28 mouse cellular contexts compared by ENCODE assay signal in genomic region chr1:43764481-43764880, GRCm38 (mm10). TPM values are rescaled to one million over a fixed set of nuclear protein-coding genes. Genes with fewer than 3 reads are reported as not detected.
"Had no signal": no experiment of that assay in that cellular context is flagged by ENCODE, and none has a peak within 500 bp of the region (broad histone marks: within the 10 kb centered on the region; RNA-seq: fewer than 3 reads in every experiment).

No protein-coding gene starts in this region.

- H3K27ac ChIP-seq: gastrocnemius, adult 2 months; heart, adult 2 months; heart, embryonic 13.5 days; heart, embryonic 15.5 days; hindbrain, embryonic 13.5 days; hindbrain, embryonic 15.5 days; hindbrain, postnatal 0 days; kidney, embryonic 15.5 days; kidney, postnatal 0 days; limb, embryonic 12.5 days; liver, embryonic 13.5 days; liver, embryonic 15.5 days had no signal

- H3K9me3 ChIP-seq: heart, embryonic 13.5 days; heart, embryonic 15.5 days; hindbrain, embryonic 13.5 days; hindbrain, embryonic 15.5 days; kidney, embryonic 15.5 days; limb, embryonic 12.5 days; liver, embryonic 13.5 days; liver, embryonic 15.5 days had no signal

- H3K27me3 ChIP-seq: heart, embryonic 13.5 days; heart, embryonic 15.5 days; hindbrain, embryonic 13.5 days; hindbrain, embryonic 15.5 days; kidney, embryonic 15.5 days; limb, embryonic 12.5 days; liver, embryonic 13.5 days; liver, embryonic 15.5 days had no signal

- DNase-seq: gastrocnemius, adult 2 months; gastrocnemius, postnatal 10 days; gastrocnemius, postnatal 25 days; heart, adult 2 months; heart, postnatal 14 days; heart, postnatal 36 days; kidney, adult 11 months; kidney, adult 2 months; kidney, adult 9 months; kidney, postnatal 14 days; kidney, postnatal 36 days; layer of hippocampus, adult 9-11 months; layer of hippocampus, postnatal 36 days; left cerebral cortex, postnatal 4 days; liver; liver, embryonic 13.5 days; liver, postnatal 0 days had no signal

- H3K4me1 ChIP-seq: heart, embryonic 13.5 days; heart, embryonic 15.5 days; hindbrain, embryonic 13.5 days; hindbrain, embryonic 15.5 days; kidney, embryonic 15.5 days; liver, embryonic 13.5 days; liver, embryonic 15.5 days had no signal

- H3K4me3 ChIP-seq: gastrocnemius, adult 2 months; heart, adult 2 months; heart, embryonic 13.5 days; heart, embryonic 15.5 days; hindbrain, embryonic 13.5 days; hindbrain, embryonic 15.5 days; kidney, embryonic 15.5 days; limb, embryonic 12.5 days; liver, embryonic 13.5 days; liver, embryonic 15.5 days had no signal

RNA-seq across cellular contexts. Expression of gene 1500015O10Rik, which starts 34.1 kb away (rescaled TPM):
- total RNA-seq: granulocyte monocyte progenitor cell, adult 5-6 weeks; hematopoietic stem cell, adult 5-6 weeks had no signal
